Mouse (Mus musculus): ENCODE results near the gene Eme2.

- TF ChIP-seq CTCF (IDR thresholded peaks at IDR 0.05; ENCODE audit: insufficient read depth, low read depth, low read length) (no peak), POLR2A (IDR thresholded peaks at IDR 0.05; ENCODE audit: insufficient read depth, low read depth, low read length) (no peak)
Observed at GRCm38 (mm10) chr17:24892785-24893184, 2.1 kb downstream of the Eme2 start.

Measured in olfactory bulb, adult 2 months (tissue).